Mouse (Mus musculus) spleen, embryonic (tissue): Measurements from ENCODE around the gene Robo4.

ENCODE experiments used
- CTCF ChIA-PET: fragments of 350-600 bp; sonication (Branson Sonifier 250); formaldehyde crosslinking; loops from one replicate; lab custom pipeline; 2022; lab: Charles Lee

Robo4 gene

GRCm38 (mm10) chr9:37453328-37453727 lies 51.6 kb downstream of the Robo4 start:
- CTCF ChIA-PET, result no interaction called here

- CTCF ChIA-PET, result interaction anchor here (0.6 kb wide), 1 partner anchor 1046 kb away, joined by 4 read pairs; no protein-coding TSS in a partner anchor
These were observed 52.4 kb downstream of the Robo4 start for GRCm38 (mm10) chr9:37454011-37454492.

- CTCF ChIA-PET, result no interaction called here
These were observed 53.3 kb downstream of the Robo4 start for GRCm38 (mm10) chr9:37454991-37455390.

GRCm38 (mm10) chr9:37455868-37456267 lies 54.2 kb downstream of the Robo4 start:
- CTCF ChIA-PET, result interaction anchor here (0.6 kb wide), 1 partner anchor 184 kb away, joined by 6 read pairs; no protein-coding TSS in a partner anchor

GRCm38 (mm10) chr9:37456481-37456910 lies 54.8 kb downstream of the Robo4 start:
- CTCF ChIA-PET, result no interaction called here

- CTCF ChIA-PET, result no interaction called here
These were observed 55.5 kb downstream of the Robo4 start for GRCm38 (mm10) chr9:37457151-37457550.

- CTCF ChIA-PET, result interaction anchor here (0.6 kb wide), 1 partner anchor 152 kb away, joined by 3 read pairs; no protein-coding TSS in a partner anchor
These were observed 58.0 kb downstream of the Robo4 start for GRCm38 (mm10) chr9:37459665-37460042.

GRCm38 (mm10) chr9:37460043-37460960 lies 58.6 kb downstream of the Robo4 start:
- CTCF ChIA-PET, result interaction anchor here (0.6 kb wide), 1 partner anchor 152 kb away, joined by 3 read pairs; no protein-coding TSS in a partner anchor

- CTCF ChIA-PET, result no interaction called here
These were observed 59.3 kb downstream of the Robo4 start for GRCm38 (mm10) chr9:37460961-37461340.

- CTCF ChIA-PET, result no interaction called here
These were observed 59.9 kb downstream of the Robo4 start for GRCm38 (mm10) chr9:37461571-37461970.

- CTCF ChIA-PET, result interaction anchor here (0.7 kb wide), 1 partner anchor 251 kb away, joined by 3 read pairs; no protein-coding TSS in a partner anchor
These were observed 61.1 kb downstream of the Robo4 start for GRCm38 (mm10) chr9:37462764-37463163.
